Comparison of ENCODE assay signal across 9 mouse cellular contexts in the genomic region with DNA sequence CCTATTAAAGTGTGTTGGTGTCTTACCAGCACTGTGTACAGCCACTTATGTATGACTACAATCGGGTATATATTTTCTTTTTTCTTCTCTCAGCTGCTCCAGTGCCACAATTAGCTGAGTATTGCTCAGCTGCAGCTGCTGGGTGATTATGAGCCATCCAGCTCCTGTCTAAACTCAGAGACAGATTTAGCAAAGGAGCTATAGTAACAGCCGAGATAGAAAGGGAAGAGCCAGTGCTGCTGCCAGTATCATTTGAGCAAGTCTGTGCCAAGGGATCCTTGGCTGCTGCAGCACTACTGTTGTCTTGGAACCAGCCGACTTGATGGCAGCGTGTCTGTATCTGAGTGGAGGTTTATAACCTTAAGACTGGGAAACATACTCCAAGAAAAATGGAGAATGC. TPM values are rescaled to one million over a fixed set of nuclear protein-coding genes. Genes with fewer than 3 reads are reported as not detected.
DNase-seq lines count a peak whose midpoint lies in the region; ATAC-seq lines count a peak whose summit lies in the region.
"Had no signal": no experiment of that assay in that cellular context is flagged by ENCODE, and none has a peak within 500 bp of the region (broad histone marks: within the 10 kb centered on the region; RNA-seq: fewer than 3 reads in every experiment).

No protein-coding gene starts in this region.

- no peaks in the 10 kb centered on the region for H3K9me3 ChIP-seq in midbrain, embryonic 13.5 days
- H3K9me3 ChIP-seq in midbrain, embryonic 11.5 days (ENCODE audit: control insufficient read depth, low read length), result no peaks in the 10 kb centered on the region
- H3K9me3 ChIP-seq in hindbrain, embryonic 14.5 days (ENCODE audit: control insufficient read depth, low read length), result no peaks in the 10 kb centered on the region
- H3K9me3 ChIP-seq: liver, embryonic 13.5 days had no signal

- peak; percentile 20 for DNase-seq in adrenal gland, adult 2 months
- no peak for DNase-seq in adrenal gland, postnatal 4 days (ENCODE audit: low spot score in 2 of 2)
- DNase-seq in midbrain, embryonic 11.5 days (ENCODE audit: low spot score, missing footprints), result no peak
- DNase-seq in hindbrain, embryonic 14.5 days (ENCODE audit: low spot score), result no peak
- DNase-seq in lung, postnatal 36 days, result peak; percentile 9
- no peak for DNase-seq in thymus, adult 18-20 months
- DNase-seq in ovary, postnatal 14 days (ENCODE audit: low spot score), result no peak
- DNase-seq: liver, embryonic 13.5 days had no signal

- H3K4me3 ChIP-seq in midbrain, embryonic 13.5 days (replicated peaks), result no peak overlapping the region
- no peak overlapping the region for H3K4me3 ChIP-seq in midbrain, embryonic 11.5 days (ENCODE audit: low read depth, low read length)
- no peak overlapping the region for H3K4me3 ChIP-seq in hindbrain, embryonic 14.5 days (replicated peaks; ENCODE audit: low read length)
- H3K4me3 ChIP-seq: liver, embryonic 13.5 days had no signal

- peak overlapping the region; percentile 47; the same call in 1 of the 2 replicates for H3K27ac ChIP-seq in midbrain, embryonic 13.5 days
- no peak overlapping the region for H3K27ac ChIP-seq in midbrain, embryonic 11.5 days (ENCODE audit: low read depth, low read length)
- H3K27ac ChIP-seq in hindbrain, embryonic 14.5 days, result peak overlapping the region; percentile 2; the same call in 1 of the 2 replicates
- H3K27ac ChIP-seq: liver, embryonic 13.5 days had no signal

- H3K4me2 ChIP-seq in midbrain, embryonic 13.5 days (replicated peaks), result no peak overlapping the region
- no peak overlapping the region for H3K4me2 ChIP-seq in midbrain, embryonic 11.5 days
- H3K4me2 ChIP-seq in hindbrain, embryonic 14.5 days (replicated peaks), result peak overlapping the region; percentile 10; the same call in 1 of the 2 replicates
- H3K4me2 ChIP-seq: liver, embryonic 13.5 days had no signal

- no peak for ATAC-seq in midbrain, embryonic 13.5 days
- no peak for ATAC-seq in midbrain, embryonic 11.5 days (ENCODE audit: low FRiP score)
- ATAC-seq in hindbrain, embryonic 14.5 days (ENCODE audit: low FRiP score), result no peak

- H3K36me3 ChIP-seq in midbrain, embryonic 13.5 days, result no peaks in the 10 kb centered on the region
- H3K36me3 ChIP-seq in midbrain, embryonic 11.5 days (ENCODE audit: control insufficient read depth, insufficient read depth, low read length), result no peaks in the 10 kb centered on the region
- H3K36me3 ChIP-seq in hindbrain, embryonic 14.5 days (replicated peaks; ENCODE audit: control insufficient read depth, insufficient read depth), result no peaks in the 10 kb centered on the region
- H3K36me3 ChIP-seq: liver, embryonic 13.5 days had no signal

- no peaks in the 10 kb centered on the region for H3K27me3 ChIP-seq in midbrain, embryonic 13.5 days
- H3K27me3 ChIP-seq in midbrain, embryonic 11.5 days (ENCODE audit: control insufficient read depth, insufficient read depth, low read length), result no peaks in the 10 kb centered on the region
- no peaks in the 10 kb centered on the region for H3K27me3 ChIP-seq in hindbrain, embryonic 14.5 days (ENCODE audit: control insufficient read depth, insufficient read depth, low read length)

- WGBS in midbrain, embryonic 13.5 days, result 73% methylated on average over 4 of the region's 4 CpGs
- WGBS in midbrain, embryonic 11.5 days, result 83% methylated on average over 4 of the region's 4 CpGs
- 64% methylated on average over 4 of the region's 4 CpGs for WGBS in hindbrain, embryonic 14.5 days

- H3K4me1 ChIP-seq in midbrain, embryonic 13.5 days (replicated peaks), result peaks cover 20% of the 10 kb centered on the region
- H3K4me1 ChIP-seq in midbrain, embryonic 11.5 days (ENCODE audit: control insufficient read depth, insufficient read depth, low read length), result no peaks in the 10 kb centered on the region; the same call in 1 of the 2 replicates
- H3K4me1 ChIP-seq in hindbrain, embryonic 14.5 days (replicated peaks; ENCODE audit: control insufficient read depth, insufficient read depth, low read length), result peaks cover 11% of the 10 kb centered on the region

- H3K9ac ChIP-seq in midbrain, embryonic 13.5 days (replicated peaks), result no peak overlapping the region
- no peak overlapping the region for H3K9ac ChIP-seq in midbrain, embryonic 11.5 days (ENCODE audit: low read length)
- 0 out of 2 replicates have a peak overlapping the region, but pooled peaks have one; percentile 26 for H3K9ac ChIP-seq in hindbrain, embryonic 14.5 days
- H3K9ac ChIP-seq: liver, embryonic 13.5 days had no signal

RNA-seq across cellular contexts. Expression of a gene that starts 3.7 kb away (rescaled TPM):
- 10 to 100 TPM; 42.3 to 43.3 TPM for total RNA-seq in adrenal gland, adult 2 months (2021)
- polyA plus RNA-seq in adrenal gland, adult 2 months (2012; rRNA removed), result 5.4 and 5.5 TPM in 2 replicates
- total RNA-seq in adrenal gland, postnatal 4 days (2021), result 10 to 100 TPM; 43.6 to 46.2 TPM
- polyA plus RNA-seq in midbrain, embryonic 13.5 days (2015; fragmentation: Nextera tagmentation; extraction: Ambion mirVana), result 19.8 and 21.5 TPM in 2 replicates
- polyA plus RNA-seq in midbrain, embryonic 11.5 days (2014; fragmentation: Nextera tagmentation; extraction: Ambion mirVana), result 29.0 and 32.7 TPM in 2 replicates
- 25.0 and 27.2 TPM in 2 replicates for polyA plus RNA-seq in hindbrain, embryonic 14.5 days (2014; fragmentation: Nextera tagmentation; extraction: Ambion mirVana)

Comparison
In these comparisons a context has a peak if more than half of its experiments do, and no peak if none do; other contexts are left out.
1. DNase-seq: peak in adrenal gland, adult 2 months (single experiment) and lung, postnatal 36 days (single experiment); none in adrenal gland, postnatal 4 days (0 of 2), midbrain, embryonic 11.5 days (single experiment), hindbrain, embryonic 14.5 days (single experiment), thymus, adult 18-20 months (0 of 2) and ovary, postnatal 14 days (single experiment).